Mouse (Mus musculus) lung, embryonic 15.5 days (tissue): Measurements from ENCODE around the gene Ust. TPM values are rescaled to one million over a fixed set of nuclear protein-coding genes. Genes with fewer than 3 reads are reported as not detected.
"Not testable (repeated sequence)": the region's sequence is repeated elsewhere in the genome, so short reads cannot be mapped to it uniquely, and the experiment has no call there.

Source experiments
- ATAC-seq: fragments of 200-750 bp; cut with Nextera tagmentation; 2 replicates; pipeline ENCODE4 v1.8.0; 2017; ENCODE audit warnings: moderate number of reproducible peaks, borderline replicate concordance; ENCODE audit not compliant: low FRiP score, low TSS enrichment; ENCODE audit errors: extremely low read depth
- H3K27ac ChIP-seq: fragments of 300-500 bp; sonication (generic); 2 replicates; pipeline ENCODE4 v1.5.1; 2015; ENCODE audit warnings: moderate library complexity, mild to moderate bottlenecking, inconsistent platforms
- H3K27me3 ChIP-seq: fragments of 300-500 bp; sonication (generic); 2 replicates; pipeline ENCODE4 v1.6.1; 2015; ENCODE audit warnings: inconsistent platforms
- H3K36me3 ChIP-seq: fragments of 300-500 bp; sonication (generic); 2 replicates; pipeline ENCODE4 v1.6.1; 2015; ENCODE audit warnings: inconsistent platforms
- H3K4me1 ChIP-seq: fragments of 300-500 bp; sonication (generic); 2 replicates; pipeline ENCODE4 v1.6.1; 2015; ENCODE audit warnings: inconsistent platforms
- H3K4me2 ChIP-seq: fragments of 300-500 bp; sonication (generic); 2 replicates; pipeline ENCODE4 v1.6.1; 2015; ENCODE audit warnings: inconsistent platforms, mild to moderate bottlenecking, moderate library complexity
- H3K4me3 ChIP-seq: fragments of 300-500 bp; sonication (generic); 2 replicates; pipeline ENCODE4 v1.5.1; 2015; ENCODE audit warnings: mild to moderate bottlenecking, inconsistent platforms
- H3K9ac ChIP-seq: fragments of 300-500 bp; sonication (generic); 2 replicates; pipeline ENCODE4 v1.6.1; 2015; ENCODE audit warnings: inconsistent platforms
- H3K9me3 ChIP-seq: fragments of 300-500 bp; sonication (generic); 2 replicates; pipeline ENCODE4 v1.6.1; 2016; ENCODE audit warnings: inconsistent platforms
- WGBS: fragments of 180-500 bp; shearing (Covaris S2); methylation state at CpG from one replicate; pipeline ENCODE4 v1.1.7; 2015; 5-methylcytosine and 5-hydroxymethylcytosine counted together
- polyA plus RNA-seq: library from polyadenylated mRNA; unstranded; fragments of >200 nt; fragmentation: Nextera tagmentation; extraction: Ambion mirVana; gene quantifications from 2 replicates; pipeline ENCODE4 v1.2.1, GENCODE M21; 2015

Gene Ust
- polyA plus RNA-seq = 5.8 and 6.8 TPM in 2 replicates

DNA sequence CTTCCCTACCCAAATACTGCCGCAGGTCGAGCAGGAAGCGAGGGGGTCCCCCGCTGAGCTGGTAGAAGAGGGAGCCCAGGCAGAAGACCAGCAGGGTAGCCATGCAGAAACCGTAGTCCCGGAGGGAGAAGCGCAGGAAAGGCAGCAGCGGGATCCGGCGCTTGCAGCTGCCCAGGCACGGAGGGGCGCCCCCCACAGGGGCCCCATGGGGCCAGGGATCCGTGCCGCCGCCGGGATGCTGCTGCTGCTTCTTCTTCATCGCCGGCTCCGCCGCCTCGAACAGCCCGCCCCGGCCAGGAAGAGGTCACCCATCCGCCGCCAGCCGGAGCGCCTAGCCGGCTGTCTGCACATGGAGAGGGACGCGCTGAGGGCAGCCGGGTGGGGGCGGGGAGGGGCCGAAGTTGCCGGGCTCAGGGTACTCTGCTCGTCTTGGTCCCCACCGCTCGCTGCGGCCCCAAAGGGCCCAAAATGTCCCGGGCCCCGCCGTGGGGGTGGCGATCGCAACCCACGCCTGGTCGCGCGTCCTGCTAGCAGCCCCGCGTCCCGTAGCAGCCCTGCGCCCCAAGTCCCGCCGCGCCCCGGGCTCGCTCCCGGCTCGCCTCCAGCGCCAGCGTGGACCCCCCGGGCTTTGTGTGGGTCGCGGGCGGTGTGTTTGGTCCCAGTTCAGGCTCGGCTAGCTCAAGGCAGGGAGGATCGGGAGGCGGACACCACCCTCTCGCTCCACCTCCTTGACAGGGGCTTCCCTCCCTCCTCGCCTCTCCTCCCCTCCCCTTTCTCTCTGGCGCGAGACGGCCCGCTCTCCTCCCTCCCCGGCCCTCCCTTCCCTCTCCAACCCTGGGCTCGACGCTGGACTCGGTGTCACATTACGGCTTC, at the start of gene Ust:
TSS of gene Ust (minus strand) at position 685 of the 873 bp plus-strand sequence.
- Histone ChIP-seq H3K9me3 (no peaks in the 10 kb centered on the region), H3K4me3 (peak within 1 kb of the TSS; percentile 70), H3K9ac (peak within 1 kb of the TSS; percentile 62), H3K27ac (peak within 1 kb of the TSS; percentile 89), H3K4me2 (peak within 1 kb of the TSS; percentile 92), H3K4me1 (peaks cover 10% of the 10 kb centered on the region; the same call in 1 of the 2 replicates), H3K36me3 (no peaks in the 10 kb centered on the region), H3K27me3 (peaks cover 9% of the 10 kb centered on the region; the same call in 1 of the 2 replicates)
- WGBS = under 1% methylated on average over 69 of the region's 78 CpGs
- ATAC-seq = peak; percentile 96

GRCm38 (mm10) chr10:8561366-8561765, 42.7 kb upstream of the Ust start:
- no peak overlapping the region for H3K9ac ChIP-seq
- H3K27ac ChIP-seq = no peak overlapping the region
- no peaks in the 10 kb centered on the region for H3K4me1 ChIP-seq
- H3K4me2 ChIP-seq = no peak overlapping the region
- H3K4me3 ChIP-seq = no peak overlapping the region
- no peaks in the 10 kb centered on the region for H3K9me3 ChIP-seq
- H3K27me3 ChIP-seq = no peaks in the 10 kb centered on the region
- ATAC-seq = no peak
- no peaks in the 10 kb centered on the region for H3K36me3 ChIP-seq
- 68% methylated on average over 4 of the region's 4 CpGs for WGBS

DNA sequence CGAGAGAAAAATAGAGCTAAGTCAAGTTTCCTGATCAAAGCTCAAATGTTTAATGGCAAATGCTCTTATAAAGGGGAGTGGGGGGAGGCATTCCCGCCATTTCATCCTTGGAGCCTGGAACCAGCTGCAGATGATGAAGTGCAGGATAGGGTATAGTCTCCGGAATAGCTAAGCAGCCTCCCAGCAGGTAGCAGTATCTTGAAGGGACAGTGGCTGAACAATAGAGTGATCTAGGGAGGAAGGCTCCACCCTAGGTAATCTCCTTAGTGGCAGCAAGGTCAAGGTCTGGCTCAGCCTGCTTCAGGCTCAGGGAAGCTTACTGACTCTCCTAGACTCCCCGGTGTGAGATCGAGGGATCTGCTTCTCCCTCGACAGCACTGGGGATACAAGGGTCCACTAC, 40.9 kb upstream of the Ust start:
- not testable (repeated sequence) for ATAC-seq, H3K9me3 ChIP-seq, H3K4me1 ChIP-seq, H3K27ac ChIP-seq, H3K36me3 ChIP-seq, H3K4me2 ChIP-seq, H3K27me3 ChIP-seq, H3K4me3 ChIP-seq, H3K9ac ChIP-seq
- 74% methylated on average over 6 of the region's 6 CpGs for WGBS

DNA sequence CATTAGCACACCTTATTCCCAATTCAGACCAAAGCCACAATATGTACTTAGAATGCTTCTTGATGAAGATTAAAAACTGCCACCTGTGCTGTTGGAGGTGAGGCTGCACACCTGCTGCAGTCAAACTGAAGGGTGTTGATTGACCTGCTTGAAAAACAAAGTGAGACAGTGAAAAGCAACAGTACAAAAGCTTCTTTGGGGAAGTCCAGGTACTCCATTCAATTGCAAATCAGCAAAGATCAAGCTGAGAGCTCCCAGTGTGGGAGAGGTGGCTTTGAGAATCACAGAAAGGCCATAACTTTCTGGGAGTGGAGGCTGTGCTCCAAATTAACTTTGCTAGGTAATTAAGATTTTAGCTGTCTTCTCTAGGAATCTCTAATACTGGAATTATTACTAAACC, 33.6 kb upstream of the Ust start:
- not testable (repeated sequence) for H3K27ac ChIP-seq, H3K4me3 ChIP-seq, H3K36me3 ChIP-seq, H3K9me3 ChIP-seq, ATAC-seq, H3K4me2 ChIP-seq, H3K9ac ChIP-seq, H3K27me3 ChIP-seq, H3K4me1 ChIP-seq

DNA sequence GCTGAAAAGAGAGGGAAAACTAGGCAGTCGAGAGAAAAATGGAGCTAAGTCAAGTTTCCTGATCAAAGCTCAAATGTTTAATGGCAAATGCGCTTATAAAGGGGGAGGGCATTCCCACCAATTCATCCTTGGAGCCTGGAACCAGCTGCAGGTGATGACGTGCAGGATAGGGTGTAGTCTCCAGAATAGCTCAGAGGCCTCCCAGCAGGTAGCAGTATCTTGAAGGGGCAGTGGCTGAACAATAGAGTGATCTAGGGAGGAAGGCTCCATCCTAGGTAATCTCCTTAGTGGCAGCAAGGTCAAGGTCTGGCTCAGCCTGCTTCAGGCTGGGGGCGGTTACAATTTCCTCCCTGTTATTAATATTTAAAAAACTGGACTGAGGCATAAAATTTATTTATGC, 33.0 kb upstream of the Ust start:
- ATAC-seq, H3K9me3 ChIP-seq, H3K27ac ChIP-seq, H3K4me1 ChIP-seq, H3K27me3 ChIP-seq, H3K36me3 ChIP-seq, H3K9ac ChIP-seq, H3K4me3 ChIP-seq, H3K4me2 ChIP-seq: not testable (repeated sequence)
- WGBS = 88% methylated on average over 4 of the region's 4 CpGs

- Histone ChIP-seq H3K36me3 (no peaks in the 10 kb centered on the region), H3K27me3 (no peaks in the 10 kb centered on the region), H3K4me2 (no peak overlapping the region), H3K9me3 (no peaks in the 10 kb centered on the region), H3K9ac (no peak overlapping the region), H3K4me3 (no peak overlapping the region), H3K27ac (no peak overlapping the region), H3K4me1 (no peaks in the 10 kb centered on the region)
- 0% methylated on average over 1 of the region's 1 CpGs for WGBS
- ATAC-seq = no peak
Measured at GRCm38 (mm10) chr10:8541514-8541913, 22.9 kb upstream of the Ust start.

GRCm38 (mm10) chr10:8535445-8535844, 16.8 kb upstream of the Ust start:
- no peak for ATAC-seq
- H3K9ac ChIP-seq = no peak overlapping the region
- H3K27ac ChIP-seq = no peak overlapping the region
- H3K4me1 ChIP-seq = no peaks in the 10 kb centered on the region
- H3K4me2 ChIP-seq = no peak overlapping the region
- no peaks in the 10 kb centered on the region for H3K9me3 ChIP-seq
- no peak overlapping the region for H3K4me3 ChIP-seq
- H3K27me3 ChIP-seq = no peaks in the 10 kb centered on the region
- WGBS = 67% methylated on average over 3 of the region's 3 CpGs
- H3K36me3 ChIP-seq = no peaks in the 10 kb centered on the region

GRCm38 (mm10) chr10:8531651-8532050, 13.0 kb upstream of the Ust start:
- H3K4me2 ChIP-seq = no peak overlapping the region
- no peaks in the 10 kb centered on the region for H3K9me3 ChIP-seq
- H3K36me3 ChIP-seq = no peaks in the 10 kb centered on the region
- H3K27me3 ChIP-seq = no peaks in the 10 kb centered on the region
- no peak overlapping the region for H3K9ac ChIP-seq
- no peaks in the 10 kb centered on the region for H3K4me1 ChIP-seq
- H3K4me3 ChIP-seq = no peak overlapping the region
- H3K27ac ChIP-seq = no peak overlapping the region
- ATAC-seq = no peak
- WGBS = 83% methylated on average over 3 of the region's 3 CpGs

DNA sequence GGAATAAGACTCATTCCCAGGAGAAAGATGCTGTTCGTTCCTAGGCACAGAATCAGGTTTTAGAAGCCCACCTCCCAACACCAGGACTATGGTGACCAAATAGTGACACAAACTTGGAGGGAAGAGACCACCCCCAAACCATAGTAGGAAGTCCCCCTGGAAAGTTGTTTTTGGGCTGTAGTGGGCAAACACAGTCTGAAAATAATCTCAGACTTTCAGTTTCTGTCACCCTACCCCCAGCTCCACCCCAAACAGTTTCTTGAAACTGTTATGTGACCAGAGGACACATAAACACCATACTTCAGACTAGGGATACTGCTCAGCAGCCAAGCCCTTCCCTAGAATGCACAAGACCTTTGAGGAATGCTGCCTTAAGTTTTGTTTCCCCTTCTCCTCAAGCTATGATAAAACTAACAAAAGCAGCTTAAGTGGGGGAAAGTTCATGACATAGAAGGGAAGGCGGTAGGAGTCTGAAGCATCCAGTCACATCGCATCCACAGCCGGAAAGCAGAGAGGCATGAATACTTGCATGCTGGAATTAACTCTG, 12.0 kb upstream of the Ust start:
- H3K27me3 ChIP-seq = no peaks in the 10 kb centered on the region
- ATAC-seq = no peak
- no peak overlapping the region for H3K4me2 ChIP-seq
- H3K4me3 ChIP-seq = no peak overlapping the region
- 62% methylated on average over 4 of the region's 4 CpGs for WGBS
- no peaks in the 10 kb centered on the region for H3K36me3 ChIP-seq
- H3K9me3 ChIP-seq = no peaks in the 10 kb centered on the region
- H3K4me1 ChIP-seq = no peaks in the 10 kb centered on the region
- no peak overlapping the region for H3K27ac ChIP-seq
- no peak overlapping the region for H3K9ac ChIP-seq

DNA sequence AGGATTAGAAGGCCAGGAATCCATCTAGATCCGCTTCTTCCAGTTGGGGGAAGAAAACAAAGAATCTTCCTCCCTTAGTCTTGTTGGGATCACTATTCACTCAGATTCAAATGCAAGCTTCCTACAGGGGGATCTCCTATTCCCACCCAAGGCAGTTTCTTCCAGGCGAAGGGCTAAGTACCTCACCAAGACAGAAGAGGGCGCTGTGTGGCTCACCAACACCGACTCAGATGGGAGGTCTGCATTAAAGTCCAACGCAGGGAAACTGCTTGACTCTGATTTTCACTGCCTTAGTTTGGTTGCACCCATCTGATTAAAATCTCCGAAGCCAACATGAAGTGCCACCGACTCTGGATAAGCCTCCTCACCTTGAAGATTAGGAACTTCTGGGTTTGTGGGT, 10.5 kb upstream of the Ust start:
- Histone ChIP-seq H3K27me3 (no peaks in the 10 kb centered on the region), H3K4me1 (no peaks in the 10 kb centered on the region), H3K4me3 (no peak overlapping the region), H3K4me2 (no peak overlapping the region), H3K27ac (no peak overlapping the region), H3K9ac (no peak overlapping the region), H3K36me3 (no peaks in the 10 kb centered on the region), H3K9me3 (no peaks in the 10 kb centered on the region)
- ATAC-seq = no peak
- WGBS = 34% methylated on average over 7 of the region's 7 CpGs

- H3K9me3 ChIP-seq = no peaks in the 10 kb centered on the region
- no peaks in the 10 kb centered on the region for H3K4me1 ChIP-seq
- H3K9ac ChIP-seq = no peak overlapping the region
- H3K36me3 ChIP-seq = no peaks in the 10 kb centered on the region
- peaks cover 4% of the 10 kb centered on the region; the same call in 1 of the 2 replicates for H3K27me3 ChIP-seq
- H3K4me3 ChIP-seq = no peak overlapping the region
- H3K4me2 ChIP-seq = no peak overlapping the region
- no peak for ATAC-seq
- 73% methylated on average over 1 of the region's 1 CpGs for WGBS
- no peak overlapping the region for H3K27ac ChIP-seq
Measured at GRCm38 (mm10) chr10:8525354-8525753, 6.7 kb upstream of the Ust start.

DNA sequence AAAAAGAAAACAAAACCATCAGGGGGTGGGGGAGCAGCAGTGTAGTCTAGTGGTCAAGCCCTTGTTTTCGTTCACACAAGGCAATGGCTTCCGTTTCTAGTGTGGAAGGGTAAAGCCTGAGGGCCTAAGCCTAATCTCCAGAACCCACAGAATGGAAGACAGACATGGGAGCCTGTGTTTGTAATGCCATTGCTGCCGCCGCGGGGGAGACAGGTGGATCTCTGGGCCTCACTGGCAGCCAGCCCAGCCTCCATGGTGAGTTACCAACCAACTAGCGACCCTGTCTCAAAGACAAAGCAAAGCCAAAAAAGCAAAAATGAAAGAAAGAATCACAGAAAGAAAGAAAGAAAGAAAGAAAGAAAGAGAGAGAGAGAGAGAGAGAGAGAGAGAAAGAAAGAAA, 2.9 kb upstream of the Ust start:
- Histone ChIP-seq H3K9me3 (no peaks in the 10 kb centered on the region), H3K27ac (no peak overlapping the region), H3K27me3 (peaks cover 6% of the 10 kb centered on the region; the same call in 1 of the 2 replicates), H3K4me1 (peaks cover 10% of the 10 kb centered on the region; the same call in 1 of the 2 replicates), H3K9ac (no peak overlapping the region), H3K4me3 (no peak overlapping the region), H3K4me2 (no peak overlapping the region), H3K36me3 (no peaks in the 10 kb centered on the region)
- WGBS = 76% methylated on average over 6 of the region's 6 CpGs
- no peak for ATAC-seq
